Mouse (Mus musculus) G1E (cell line): ENCODE results near the gene Rogdi. TPM values are rescaled to one million over a fixed set of nuclear protein-coding genes. Genes with fewer than 3 reads are reported as not detected.

Experiments used
- ATAC-seq: 2 replicates; pipeline ENCODE4 v1.8.0; 2016; ENCODE audit warnings: mild to moderate bottlenecking; ENCODE audit not compliant: insufficient number of reproducible peaks, poor library complexity, low FRiP score, severe bottlenecking; ENCODE audit errors: extremely low read depth
- DNase-seq: peaks from one replicate; pipeline ENCODE4 v3.0.0; 2012; ENCODE audit warnings: low spot score
- H3K27me3 ChIP-seq: 2 replicates; pipeline ENCODE4 v1.6.1; 2012; ENCODE audit warnings: mild to moderate bottlenecking, low read length, inconsistent platforms; ENCODE audit not compliant: insufficient read depth
- H3K36me3 ChIP-seq: replicated peaks from 2 replicates; pipeline ENCODE3; 2012; ENCODE audit warnings: mild to moderate bottlenecking, inconsistent platforms
- H3K4me1 ChIP-seq: 2 replicates; pipeline ENCODE4 v1.6.1; 2012; ENCODE audit warnings: low read depth, low read length, inconsistent platforms, mixed read lengths; ENCODE audit not compliant: insufficient read depth
- H3K4me3 ChIP-seq: 2 replicates; pipeline ENCODE4 v1.5.1; 2012; ENCODE audit warnings: low read depth, mild to moderate bottlenecking, inconsistent platforms, low read length, moderate library complexity, mixed read lengths
- H3K9me3 ChIP-seq: replicated peaks from 2 replicates; pipeline ENCODE4 v1.6.1; 2012; ENCODE audit warnings: inconsistent platforms
- CTCF ChIP-seq: IDR thresholded peaks from 2 replicates; pipeline ENCODE4 v1.5.1; 2012; ENCODE audit warnings: low read depth, low read length, inconsistent platforms, mixed read lengths
- GATA1 ChIP-seq: IDR thresholded peaks from 2 replicates; pipeline ENCODE4 v1.6.1; 2012; ENCODE audit warnings: borderline replicate concordance, low read length, inconsistent platforms, mixed read lengths
- GATA2 ChIP-seq: IDR thresholded peaks from 2 replicates; pipeline ENCODE4 v1.6.1; 2012; ENCODE audit warnings: low read depth, low read length, inconsistent platforms, borderline replicate concordance
- POLR2AphosphoS5 ChIP-seq: IDR thresholded peaks from 2 replicates; pipeline ENCODE4 v1.6.1; 2012; ENCODE audit warnings: low read depth, low read length, inconsistent platforms; ENCODE audit not compliant: insufficient replicate concordance
- TAL1 ChIP-seq: conservative IDR thresholded peaks from 2 replicates; pipeline ENCODE4 v1.6.1; 2012; ENCODE audit warnings: low read depth, low read length, inconsistent platforms, mixed read lengths
- polyA plus RNA-seq: library from polyadenylated mRNA; stranded (reverse); fragments of >175 nt; gene quantifications from 2 replicates; pipeline ENCODE4 v1.2.3, GENCODE M21; 2012
- total RNA-seq, 2 experiments: library from RNA; stranded (forward) in 1 of 2; stranded (reverse) in 1 of 2; fragments of 200-1000 nt in 1 of 2; fragments of >200 nt in 1 of 2; fragmentation: Nextera tagmentation in 1 of 2; gene quantifications; 2 replicates each; pipeline ENCODE4 v1.2.3; 2014 to 2017

The Rogdi gene
- total and polyA plus RNA-seq, 3 experiments, result 4.7 to 70.0 (median 51.0) TPM

GRCm38 (mm10) chr16:5012036-5013005 is 1.0 kb downstream of the Rogdi start:
- no peaks in the 10 kb centered on the region for H3K9me3 ChIP-seq
- peaks cover 71% of the 10 kb centered on the region for H3K36me3 ChIP-seq
- ATAC-seq (peak; percentile 66), DNase-seq (peak; percentile 21)
- TF ChIP-seq TAL1 (peak; percentile 88), POLR2AphosphoS5 (no peak), GATA1 (no peak), GATA2 (no peak)
- H3K4me1 ChIP-seq, result peaks cover 46% of the 10 kb centered on the region
- peak overlapping the region; percentile 81 for H3K4me3 ChIP-seq
- peaks cover 5% of the 10 kb centered on the region; the same call in 1 of the 2 replicates for H3K27me3 ChIP-seq

DNA sequence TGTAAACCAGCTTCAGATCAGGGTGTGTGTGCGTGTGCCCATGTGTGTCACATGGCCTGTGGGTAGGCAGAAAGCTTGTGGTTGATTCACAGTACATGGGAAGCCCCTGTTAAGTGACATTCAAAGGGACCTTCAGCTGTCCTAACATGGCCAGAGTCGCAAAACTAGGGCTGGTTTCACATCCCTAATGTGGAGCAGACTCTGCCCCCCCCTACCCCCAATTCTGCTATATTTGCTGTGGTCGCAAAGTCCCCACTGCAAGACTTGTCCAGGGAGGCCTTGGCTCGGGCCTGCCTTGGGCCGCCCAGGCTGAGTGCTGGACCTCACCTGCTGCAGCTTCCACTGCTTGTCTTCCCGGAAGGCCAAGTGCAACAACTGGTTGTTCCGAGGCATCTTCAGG is 2.1 kb downstream of the Rogdi start:
- DNase-seq, result no peak
- no peak for ATAC-seq

GRCm38 (mm10) chr16:5010371-5010935 is 2.9 kb downstream of the Rogdi start:
- H3K4me1 ChIP-seq, result peaks cover 46% of the 10 kb centered on the region
- H3K4me3 ChIP-seq, result no peak overlapping the region
- DNase-seq (no peak), ATAC-seq (no peak)
- peaks cover 54% of the 10 kb centered on the region for H3K36me3 ChIP-seq
- H3K27me3 ChIP-seq, result peaks cover 8% of the 10 kb centered on the region; the same call in 1 of the 2 replicates
- TF ChIP-seq CTCF (no peak), TAL1 (no peak), POLR2AphosphoS5 (no peak), GATA1 (no peak), GATA2 (no peak)
- no peaks in the 10 kb centered on the region for H3K9me3 ChIP-seq

More for the DNA sequence above, 2.1 kb downstream of the Rogdi start:
- Histone ChIP-seq H3K9me3 (no peaks in the 10 kb centered on the region), H3K36me3 (peaks cover 62% of the 10 kb centered on the region), H3K4me1 (peaks cover 46% of the 10 kb centered on the region), H3K27me3 (peaks cover 8% of the 10 kb centered on the region; the same call in 1 of the 2 replicates), H3K4me3 (peak overlapping the region; percentile 60; the same call in 1 of the 2 replicates)
- TF ChIP-seq TAL1 (no peak), GATA1 (no peak), POLR2AphosphoS5 (no peak), CTCF (no peak)

GRCm38 (mm10) chr16:5008076-5008475 is 5.3 kb downstream of the Rogdi start:
- Histone ChIP-seq H3K4me1 (peaks cover 32% of the 10 kb centered on the region), H3K36me3 (peaks cover 40% of the 10 kb centered on the region), H3K4me3 (no peak overlapping the region), H3K9me3 (no peaks in the 10 kb centered on the region), H3K27me3 (peaks cover 8% of the 10 kb centered on the region; the same call in 1 of the 2 replicates)
- DNase-seq (no peak), ATAC-seq (no peak)
- TF ChIP-seq POLR2AphosphoS5 (no peak), CTCF (no peak), GATA2 (no peak), TAL1 (no peak), GATA1 (no peak)

DNA sequence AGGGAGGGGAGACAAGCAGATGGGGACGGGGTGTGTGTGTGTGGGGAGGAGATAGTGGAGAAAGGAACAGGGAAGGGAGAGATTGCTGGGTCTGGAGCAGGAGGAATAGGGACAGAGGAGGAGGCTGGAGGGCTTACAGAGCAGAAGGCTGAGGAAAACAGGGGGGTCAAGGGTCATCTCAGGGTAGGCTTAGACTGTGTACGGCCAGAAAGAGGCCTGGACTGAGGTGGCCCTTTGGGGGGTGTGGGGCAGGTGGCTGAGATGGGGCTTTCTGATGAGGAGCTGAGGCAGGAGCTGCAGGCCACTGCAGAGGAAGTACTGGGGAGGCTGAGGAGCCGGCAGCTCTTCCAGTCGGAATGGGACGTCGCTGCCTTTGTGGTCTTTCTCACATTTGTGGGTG is 5.9 kb downstream of the Rogdi start:
- DNase-seq (no peak), ATAC-seq (no peak)
- peaks cover 26% of the 10 kb centered on the region for H3K4me1 ChIP-seq
- no peaks in the 10 kb centered on the region for H3K9me3 ChIP-seq
- no peak overlapping the region for H3K4me3 ChIP-seq
- H3K27me3 ChIP-seq, result peaks cover 8% of the 10 kb centered on the region; the same call in 1 of the 2 replicates
- peaks cover 40% of the 10 kb centered on the region for H3K36me3 ChIP-seq
- TF ChIP-seq GATA1, result no peak
- TF ChIP-seq POLR2AphosphoS5, result no peak
- TF ChIP-seq TAL1, result no peak
- TF ChIP-seq CTCF, result no peak
- no peak for TF ChIP-seq GATA2

- DNase-seq (no peak), ATAC-seq (no peak)
- Histone ChIP-seq H3K4me1 (peaks cover 22% of the 10 kb centered on the region), H3K4me3 (no peak within 1 kb of the TSS), H3K27me3 (peaks cover 8% of the 10 kb centered on the region; the same call in 1 of the 2 replicates), H3K36me3 (peaks cover 39% of the 10 kb centered on the region), H3K9me3 (no peaks in the 10 kb centered on the region)
- no peak for TF ChIP-seq TAL1
Measured at GRCm38 (mm10) chr16:5007067-5007466, 6.3 kb downstream of the Rogdi start, which contains the start of gene Smim22. Smim22 (plus strand) TSS chr16:5007288.
